Mouse (Mus musculus): ENCODE results near the gene Stx16. TPM values are rescaled to one million over a fixed set of nuclear protein-coding genes. Genes with fewer than 3 reads are reported as not detected.

Stx16 gene
- total RNA-seq, 2 experiments from 2014 or later: 50.2 to 51.9 TPM

- DNase-seq (ENCODE audit: low spot score in 2 of 2): no peak
These were observed 47.6 kb downstream of the Stx16 start for GRCm38 (mm10) chr2:174123731-174124130.

- peak; percentile 41 to 66 for DNase-seq (ENCODE audit: low spot score in 2 of 2)
These were observed 50.6 kb downstream of the Stx16 start for GRCm38 (mm10) chr2:174126522-174127375.

- DNase-seq (ENCODE audit: low spot score in 2 of 2): no peak
These were observed 51.2 kb downstream of the Stx16 start for GRCm38 (mm10) chr2:174127376-174127713.

GRCm38 (mm10) chr2:174128926-174129325, 52.8 kb downstream of the Stx16 start:
- DNase-seq (ENCODE audit: low spot score in 2 of 2): no peak

- no peak for DNase-seq (ENCODE audit: low spot score in 2 of 2)
These were observed 54.5 kb downstream of the Stx16 start for GRCm38 (mm10) chr2:174130468-174131097.

- DNase-seq (ENCODE audit: low spot score in 2 of 2): no peak
These were observed 56.4 kb downstream of the Stx16 start for GRCm38 (mm10) chr2:174132413-174132969.

Other genes with a start within 250 kb of the Stx16 start
- 10 to 100 TPM; 13.5 to 16.1 TPM for gene Npepl1, start 34.0 kb downstream of the Stx16 start, total RNA-seq (2021)
- gene Gnas, start 208.0 kb downstream of the Stx16 start, total RNA-seq (2021): 1,000 to 10,000 TPM; 1,917 to 1,971 TPM